Mouse (Mus musculus) B cell, adult 62 days (primary cell): Measurements from ENCODE around the gene Hvcn1. TPM values are rescaled to one million over a fixed set of nuclear protein-coding genes. Genes with fewer than 3 reads are reported as not detected.

Experiments
- total RNA-seq: library from RNA; stranded (reverse); gene quantifications from 4 replicates; pipeline ENCODE4 v1.2.4, GENCODE M21; 2023

Gene Hvcn1
- total RNA-seq, result 709 to 813 TPM (median 779 TPM) in 4 replicates

GRCm38 (mm10) chr5:122206475-122206874, at the start of gene Hvcn1:
Gene Hvcn1 (plus strand): TSS chr5:122206804.

GRCm38 (mm10) chr5:122157827-122158381, 48.7 kb upstream of the Hvcn1 start, which contains the start of gene Ppp1cc:
Gene Ppp1cc (plus strand): TSS chr5:122158278.

GRCm38 (mm10) chr5:122263933-122264905, 57.6 kb downstream of the Hvcn1 start, which contains the start of gene Tctn1:
Gene Tctn1 (minus strand): TSS chr5:122264460.

GRCm38 (mm10) chr5:122284183-122285028, 77.8 kb downstream of the Hvcn1 start, which contains the start of gene Pptc7:
Gene Pptc7 (plus strand): TSS chr5:122284365.

Other genes with a start within 250 kb of the Hvcn1 start
- gene Cux2, start 156.7 kb upstream of the Hvcn1 start, total RNA-seq, result not detected in 4 replicates
- gene Myl2, start 105.9 kb upstream of the Hvcn1 start, total RNA-seq, result not detected in 4 replicates
- 0.97 to 1.6 TPM in 2 of 4 replicates, not detected in the others for gene Ccdc63, start 66.0 kb upstream of the Hvcn1 start, total RNA-seq
- gene Ppp1cc, start 48.5 kb upstream of the Hvcn1 start, total RNA-seq, result 212 to 277 TPM (median 248 TPM) in 4 replicates
- gene Tctn1, start 57.7 kb downstream of the Hvcn1 start, total RNA-seq, result 19.0 to 24.6 TPM (median 22.6 TPM) in 4 replicates
- gene Pptc7, start 77.6 kb downstream of the Hvcn1 start, total RNA-seq, result 21.5 to 25.4 TPM (median 24.0 TPM) in 4 replicates
- 9.9 to 11.7 TPM (median 10.7 TPM) in 4 replicates for gene Rad9b, start 147.4 kb downstream of the Hvcn1 start, total RNA-seq
- gene Vps29, start 147.6 kb downstream of the Hvcn1 start, total RNA-seq, result 38.9 to 61.2 TPM (median 57.0 TPM) in 4 replicates
- gene Gpn3, start 165.1 kb downstream of the Hvcn1 start, total RNA-seq, result 31.1 to 40.6 TPM (median 36.3 TPM) in 4 replicates
- 9.1 to 10.8 TPM (median 9.8 TPM) in 4 replicates for gene Fam216a, start 165.6 kb downstream of the Hvcn1 start, total RNA-seq
- gene Arpc3, start 185.1 kb downstream of the Hvcn1 start, total RNA-seq, result 383 to 399 TPM (median 394 TPM) in 4 replicates
- gene Anapc7, start 214.9 kb downstream of the Hvcn1 start, total RNA-seq, result 31.8 to 37.3 TPM (median 35.7 TPM) in 4 replicates